Mouse (Mus musculus): ENCODE measurements around the gene Gal3st2b. TPM values are rescaled to one million over a fixed set of nuclear protein-coding genes. Genes with fewer than 3 reads are reported as not detected.
"Not testable (repeated sequence)": the region's sequence is repeated elsewhere in the genome, so short reads cannot be mapped to it uniquely, and the experiment has no call there.

Gal3st2b gene
- not detected for total RNA-seq (2021)
- long read RNA-seq, experiment 1, partial matches to known transcripts: 0 of 2 reads
- long read RNA-seq, experiment 1, other reads (novel, unspliced or antisense): 2 of 2 reads
- long read RNA-seq, experiment 2, partial matches to known transcripts: 0 of 2 reads
- long read RNA-seq, experiment 2, other reads (novel, unspliced or antisense): 2 of 2 reads

DNA sequence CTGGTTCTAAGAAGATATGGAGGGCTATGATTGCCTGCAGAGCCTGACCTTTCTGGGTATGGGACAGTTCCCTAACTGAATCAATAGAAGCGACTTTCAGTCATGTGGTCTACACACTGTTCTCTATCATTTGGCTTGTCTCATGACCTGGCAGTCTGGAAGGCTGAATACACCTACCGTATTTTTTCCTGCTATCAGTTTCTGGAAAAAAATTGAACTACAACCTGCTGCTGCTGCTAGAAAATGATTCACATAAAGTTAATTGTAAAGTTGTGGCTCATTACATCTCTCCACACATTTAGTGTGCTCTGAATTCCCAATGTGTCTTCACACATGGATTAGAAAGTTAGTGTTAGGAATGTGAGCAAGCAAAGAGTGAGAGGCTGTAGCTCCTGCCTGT lies at the start of gene Gal3st2b:
Gene Gal3st2b, plus strand, starts transcription at position 301 of the 400 bp plus-strand sequence.
- DNase-seq (ENCODE audit: low spot score): not testable (repeated sequence)

DNA sequence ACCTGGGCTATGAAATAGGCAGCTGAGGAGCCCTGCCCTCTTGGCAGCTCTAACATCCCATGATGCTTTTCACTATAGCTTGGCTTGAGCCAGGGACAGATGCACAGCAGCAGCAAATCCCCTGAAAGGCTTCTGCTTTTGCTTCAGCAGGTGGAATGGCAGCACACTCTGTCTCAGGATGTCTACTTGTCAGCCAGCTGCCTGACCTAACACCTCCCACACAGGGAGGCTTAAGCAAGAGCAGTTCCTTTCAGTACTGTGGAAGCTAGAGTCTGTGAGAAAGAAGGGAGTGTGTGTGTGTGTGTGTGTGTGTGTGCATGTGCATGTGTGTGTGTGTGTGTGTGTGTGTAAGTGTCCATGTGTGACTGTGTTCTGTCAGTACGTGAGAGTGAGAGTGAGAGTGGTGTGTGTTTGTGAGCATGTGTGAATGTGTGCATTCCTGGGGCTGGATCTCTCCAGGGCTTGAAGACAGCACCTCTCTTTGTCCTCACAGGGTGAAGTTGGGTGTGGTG lies 46.5 kb upstream of the Gal3st2b start:
- not testable (repeated sequence) for DNase-seq (ENCODE audit: low spot score)

DNA sequence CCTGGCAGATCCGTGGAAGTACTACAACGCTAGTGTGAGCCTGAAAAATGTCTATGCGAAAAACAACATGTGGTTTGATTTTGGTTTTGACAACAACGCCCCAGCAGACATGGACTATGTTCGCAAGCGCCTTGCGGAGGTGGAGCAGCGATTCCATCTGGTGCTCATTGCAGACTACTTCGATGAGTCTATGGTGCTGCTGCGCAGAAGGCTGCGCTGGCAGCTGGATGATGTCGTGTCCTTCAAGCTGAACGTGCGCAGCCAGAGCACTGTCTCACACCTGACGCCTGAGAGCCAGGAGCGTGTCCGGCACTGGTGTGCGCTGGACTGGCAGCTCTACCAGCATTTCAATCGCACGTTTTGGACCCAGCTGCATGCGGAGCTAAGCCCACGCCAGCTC lies 43.7 kb upstream of the Gal3st2b start:
- not testable (repeated sequence) for DNase-seq (ENCODE audit: low spot score)

DNA sequence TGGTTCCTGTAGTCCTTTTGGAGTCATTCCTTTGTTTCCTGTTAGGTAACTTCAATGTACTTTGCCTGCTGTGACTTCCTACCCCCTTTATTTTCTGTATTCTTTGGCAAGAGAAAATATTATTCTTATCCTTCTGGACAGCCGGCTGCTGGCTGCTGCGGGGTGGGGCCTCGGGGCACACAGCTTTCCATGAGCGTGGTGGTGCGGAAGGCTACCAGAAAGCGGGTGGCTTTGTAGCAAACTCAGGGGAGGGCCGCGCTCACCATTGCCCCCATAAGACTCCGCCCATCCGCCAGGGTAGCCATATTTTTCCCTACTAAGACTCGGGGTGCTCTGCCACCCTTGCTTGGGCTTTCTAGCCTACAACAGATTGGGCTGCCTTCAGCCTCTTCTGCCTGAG lies 36.3 kb upstream of the Gal3st2b start:
- DNase-seq (ENCODE audit: low spot score): not testable (repeated sequence)

DNA sequence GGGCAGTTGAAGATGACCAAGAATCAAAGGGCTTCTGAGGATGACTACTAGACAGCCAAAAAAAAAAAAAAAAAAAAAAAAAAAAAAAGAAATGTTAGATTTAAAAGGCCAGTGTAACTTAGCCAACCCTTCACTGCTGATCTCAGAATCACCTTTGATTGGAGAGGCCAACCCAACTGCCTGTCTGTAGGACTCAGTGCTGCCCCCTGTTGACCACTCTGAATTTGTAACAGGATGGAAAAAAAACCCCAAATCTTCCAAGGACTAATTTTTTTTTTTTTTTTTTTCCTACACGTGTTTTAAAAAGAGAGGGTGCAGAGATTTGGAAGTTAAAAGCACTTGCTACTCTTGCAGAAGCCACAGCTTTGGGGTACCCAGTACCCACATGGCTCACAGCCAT lies 27.2 kb upstream of the Gal3st2b start:
- not testable (repeated sequence) for DNase-seq (ENCODE audit: low spot score)

DNA sequence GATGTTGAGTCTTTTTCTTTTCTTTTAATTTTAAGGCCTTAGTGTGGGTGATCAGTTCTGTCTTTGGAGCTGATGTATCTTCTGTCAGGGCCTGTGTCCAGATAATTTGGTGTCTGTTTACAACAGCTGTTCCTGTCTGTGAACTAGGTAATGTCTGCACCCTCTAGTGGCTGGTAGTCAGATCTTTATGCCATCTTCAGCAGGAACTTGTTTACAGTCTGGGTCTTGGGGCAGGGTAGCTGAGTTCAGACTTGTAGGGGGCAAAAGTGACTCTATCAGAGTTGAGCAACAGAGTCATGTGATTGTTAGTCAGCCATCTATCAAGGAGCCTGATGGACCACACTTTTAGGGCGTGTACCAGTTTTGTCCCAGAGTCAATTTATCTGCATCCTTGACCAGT lies 20.7 kb upstream of the Gal3st2b start:
- not testable (repeated sequence) for DNase-seq (ENCODE audit: low spot score)

DNA sequence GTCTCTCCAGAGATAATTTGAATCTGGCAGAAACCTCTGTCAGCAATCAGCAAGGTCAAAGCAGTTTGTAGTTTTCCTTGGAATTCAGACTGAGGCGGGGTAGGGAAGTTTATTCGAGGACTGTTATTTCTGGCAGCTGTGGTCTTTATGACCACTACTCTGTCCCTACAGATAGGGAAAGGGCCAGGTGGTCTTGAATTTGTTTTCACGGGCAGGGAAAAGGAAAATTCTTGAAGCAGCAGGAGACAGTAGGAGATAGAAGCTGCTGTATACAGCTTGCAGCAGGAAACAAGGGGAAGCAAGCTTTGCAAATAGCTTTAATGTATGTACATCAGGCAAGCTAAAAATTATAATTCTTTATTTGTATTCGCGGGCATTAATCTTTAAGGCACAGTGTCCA lies 16.8 kb upstream of the Gal3st2b start:
- DNase-seq (ENCODE audit: low spot score): not testable (repeated sequence)

DNA sequence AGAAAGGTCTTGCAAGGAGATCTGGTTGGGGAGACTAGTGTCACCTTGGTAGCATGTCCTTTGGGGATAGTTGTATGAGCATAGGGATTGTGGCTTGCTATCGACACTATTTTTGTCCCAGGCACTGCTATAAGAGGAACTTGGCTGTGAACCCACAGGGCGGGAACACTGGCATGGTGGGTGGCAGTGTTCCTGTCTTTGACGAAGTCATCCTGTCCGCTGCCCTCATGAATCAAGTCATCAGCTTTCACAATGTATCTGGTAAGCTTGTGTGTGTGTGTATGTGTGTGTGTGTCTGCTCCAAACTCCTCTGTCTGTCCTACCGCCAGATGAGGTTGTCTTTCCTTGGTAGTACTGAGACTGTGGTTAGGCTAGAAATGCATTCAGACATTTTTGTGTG lies 11.4 kb upstream of the Gal3st2b start:
- not testable (repeated sequence) for DNase-seq (ENCODE audit: low spot score)

DNA sequence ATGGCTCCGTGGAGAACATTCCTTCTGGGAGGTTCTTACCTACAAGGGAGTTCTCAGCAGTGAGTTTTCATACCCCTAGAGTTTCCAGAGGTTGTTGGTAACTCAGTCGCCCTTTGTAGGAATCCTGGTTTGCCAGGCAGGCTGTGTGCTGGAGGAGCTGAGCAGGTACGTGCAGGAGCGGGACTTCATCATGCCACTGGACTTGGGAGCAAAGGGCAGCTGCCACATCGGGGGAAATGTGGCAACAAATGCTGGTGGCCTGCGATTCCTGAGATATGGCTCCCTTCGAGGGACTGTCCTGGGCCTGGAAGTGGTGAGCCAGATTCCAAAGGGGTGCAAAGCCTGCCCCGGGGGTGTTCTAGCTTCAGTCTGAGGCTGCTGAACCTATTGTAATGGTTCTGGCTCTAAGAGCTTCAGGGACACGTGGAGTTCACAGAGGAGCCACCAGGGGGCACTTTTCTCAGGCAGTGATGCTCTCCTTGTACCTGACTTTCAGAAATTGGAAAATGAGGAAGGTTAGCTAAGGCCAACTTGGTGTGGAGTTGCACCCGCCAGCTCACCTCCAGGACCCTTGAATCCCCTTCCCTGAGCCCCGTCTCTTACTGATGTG lies 9.0 kb upstream of the Gal3st2b start:
- DNase-seq (ENCODE audit: low spot score): not testable (repeated sequence)

DNA sequence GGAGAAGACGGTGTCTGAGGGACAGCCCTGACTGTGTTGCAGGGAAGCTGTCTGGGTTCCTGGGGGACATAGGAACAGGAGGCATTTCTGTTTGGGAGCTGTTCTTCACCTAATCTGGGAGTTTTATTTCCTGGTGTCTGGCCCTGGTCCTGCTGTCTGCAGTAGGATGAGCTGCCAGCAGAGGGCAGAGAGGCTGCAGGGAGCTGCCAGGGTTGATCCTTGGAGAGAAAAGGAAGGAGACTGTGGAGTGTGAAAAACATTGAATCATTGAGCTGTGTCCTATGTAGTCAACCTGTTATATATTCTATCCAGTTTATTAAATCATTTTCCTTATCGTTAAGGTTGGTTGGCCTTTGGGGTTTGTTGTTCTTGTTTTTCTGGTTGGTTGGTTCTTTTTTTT lies 6.2 kb upstream of the Gal3st2b start:
- not testable (repeated sequence) for DNase-seq (ENCODE audit: low spot score)

DNA sequence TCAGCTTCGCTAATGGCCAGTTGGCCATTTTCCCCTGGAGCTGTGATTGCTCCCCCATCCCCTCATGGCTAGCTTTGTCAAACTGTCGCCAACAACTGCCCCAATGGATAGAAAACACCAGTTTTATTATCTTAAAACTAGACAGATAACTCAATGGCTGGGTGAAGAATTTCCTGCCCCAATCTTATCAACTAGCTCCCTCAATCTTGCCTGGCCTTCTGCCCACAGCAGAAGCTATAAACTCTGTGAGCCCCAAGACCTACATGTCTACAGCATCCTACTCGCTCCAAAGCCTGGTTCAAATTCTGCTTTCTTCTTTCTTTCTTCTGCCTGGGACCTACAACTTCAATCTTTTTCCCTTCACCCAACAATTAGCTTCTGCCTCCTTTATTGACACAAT lies 951 bp upstream of the Gal3st2b start:
- DNase-seq (ENCODE audit: low spot score): not testable (repeated sequence)

DNA sequence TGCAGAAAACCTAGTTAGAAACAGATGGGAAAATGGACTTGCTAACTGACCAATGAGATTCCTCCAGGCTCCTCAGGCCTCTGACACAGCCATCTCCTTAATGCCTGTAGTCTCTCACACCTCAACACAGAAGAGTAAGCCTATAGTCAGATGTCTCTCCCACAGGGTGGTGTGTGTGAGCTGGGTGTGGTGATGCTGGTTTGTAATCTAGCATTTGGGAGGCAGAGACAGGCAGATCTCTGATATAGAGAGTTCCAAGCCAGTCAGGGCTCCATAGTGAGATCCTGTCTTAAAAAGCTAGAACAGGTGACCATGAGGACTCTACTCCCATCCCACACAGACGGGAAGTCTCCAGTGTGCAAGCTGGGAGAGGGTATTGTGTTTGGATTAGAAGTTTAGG lies 664 bp downstream of the Gal3st2b start:
- not testable (repeated sequence) for DNase-seq (ENCODE audit: low spot score)

DNA sequence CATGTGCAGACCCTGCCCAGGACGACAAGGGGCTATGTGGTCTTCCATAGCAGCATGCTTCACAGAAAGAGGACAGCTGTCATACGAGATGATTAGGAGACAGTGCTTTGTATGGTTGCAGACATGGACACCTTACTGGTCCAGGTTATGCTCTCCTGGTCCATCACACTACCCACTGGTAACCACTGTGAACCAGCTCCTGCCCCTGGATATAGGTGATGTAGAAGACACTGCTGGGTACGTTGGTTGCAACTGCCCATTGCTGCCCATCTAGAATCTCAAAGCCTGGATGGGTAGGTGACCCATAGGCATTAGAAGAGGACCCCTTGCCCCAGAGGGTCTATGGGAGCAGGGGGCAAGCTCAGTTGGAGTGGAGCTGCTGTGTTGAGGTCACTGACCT lies 1.2 kb downstream of the Gal3st2b start:
- not testable (repeated sequence) for DNase-seq (ENCODE audit: low spot score)

DNA sequence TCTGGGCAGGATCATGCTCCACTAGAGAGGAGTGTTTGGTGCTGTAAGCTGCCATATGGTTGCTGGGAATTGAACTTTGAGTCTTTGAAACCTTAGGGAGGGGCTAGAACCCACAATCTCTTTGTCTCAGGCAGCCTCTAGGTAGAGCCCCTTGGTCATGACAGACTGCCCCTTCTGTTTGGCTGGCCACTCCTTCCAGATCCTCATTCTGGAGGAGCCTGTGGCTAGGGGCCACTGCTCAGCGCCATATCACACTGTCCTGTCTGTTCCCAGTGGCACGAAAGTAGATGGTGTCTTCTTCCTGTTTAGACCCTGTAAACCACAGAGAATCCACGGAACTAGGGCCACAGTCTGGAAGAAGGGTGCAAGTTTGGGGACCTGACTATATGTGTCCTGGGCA lies 4.5 kb downstream of the Gal3st2b start:
- DNase-seq (ENCODE audit: low spot score): not testable (repeated sequence)

DNA sequence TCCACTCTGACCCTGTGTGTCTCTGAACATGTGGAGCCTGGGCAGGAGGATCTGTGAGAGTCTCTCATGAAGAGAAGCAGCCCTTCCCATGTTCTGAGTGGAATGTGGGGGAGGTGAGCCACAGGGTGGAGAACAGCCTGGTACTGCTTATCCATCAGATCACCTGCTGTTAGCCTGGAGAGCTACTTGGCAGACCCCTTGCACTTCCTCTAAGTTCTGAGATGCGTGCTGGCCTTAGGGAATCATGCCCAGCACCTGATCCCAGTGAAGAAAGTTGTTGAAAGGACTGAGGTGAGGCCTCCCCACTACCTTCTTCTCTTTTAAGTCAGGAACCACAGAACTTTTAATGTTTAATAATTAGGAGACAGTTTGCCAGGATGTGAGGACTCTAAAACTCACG lies 5.0 kb downstream of the Gal3st2b start:
- not testable (repeated sequence) for DNase-seq (ENCODE audit: low spot score)

DNA sequence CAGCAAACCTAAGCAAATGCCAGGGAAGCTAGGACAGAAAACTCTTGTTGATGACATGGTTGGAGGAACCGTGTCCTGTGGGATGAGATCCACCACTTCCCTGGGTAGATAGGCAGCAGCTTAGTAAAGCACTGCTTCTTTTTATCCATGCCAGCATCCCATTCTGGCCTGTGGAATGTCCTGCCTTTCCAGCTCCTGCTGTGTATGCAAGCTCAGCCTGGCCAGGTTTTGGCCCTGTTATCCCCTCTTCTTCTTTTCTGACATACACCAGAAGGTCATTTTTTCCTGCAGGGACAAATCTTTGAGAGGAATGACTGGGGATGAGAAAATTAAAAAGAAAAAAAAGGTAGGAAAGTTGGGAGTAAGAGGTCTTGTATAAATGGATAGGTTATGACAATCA lies 17.3 kb downstream of the Gal3st2b start:
- DNase-seq (ENCODE audit: low spot score): not testable (repeated sequence)

DNA sequence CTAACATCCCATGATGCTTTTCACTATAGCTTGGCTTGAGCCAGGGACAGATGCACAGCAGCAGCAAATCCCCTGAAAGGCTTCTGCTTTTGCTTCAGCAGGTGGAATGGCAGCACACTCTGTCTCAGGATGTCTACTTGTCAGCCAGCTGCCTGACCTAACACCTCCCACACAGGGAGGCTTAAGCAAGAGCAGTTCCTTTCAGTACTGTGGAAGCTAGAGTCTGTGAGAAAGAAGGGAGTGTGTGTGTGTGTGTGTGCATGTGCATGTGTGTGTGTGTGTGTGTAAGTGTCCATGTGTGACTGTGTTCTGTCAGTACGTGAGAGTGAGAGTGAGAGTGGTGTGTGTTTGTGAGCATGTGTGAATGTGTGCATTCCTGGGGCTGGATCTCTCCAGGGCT lies 19.7 kb downstream of the Gal3st2b start:
- not testable (repeated sequence) for DNase-seq (ENCODE audit: low spot score)

DNA sequence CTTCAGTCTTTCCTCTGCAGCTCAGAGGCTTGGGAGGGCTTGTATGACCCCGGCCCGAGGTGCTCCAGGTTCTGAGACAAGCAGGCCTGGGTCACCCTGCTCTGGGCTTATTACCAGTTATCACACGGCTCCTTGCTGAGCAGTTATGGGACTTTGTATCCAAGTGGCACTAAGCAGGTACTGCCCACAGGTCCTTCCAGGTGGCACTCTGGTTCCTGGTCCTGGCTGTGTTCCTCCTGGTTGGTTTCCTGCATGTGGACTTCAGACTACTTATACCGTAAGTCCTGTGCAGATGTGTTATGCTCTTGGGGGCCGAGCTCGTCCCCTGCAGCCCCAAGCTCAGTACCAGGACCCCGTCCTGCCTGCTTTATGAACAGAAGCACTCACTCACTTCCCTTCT lies 20.3 kb downstream of the Gal3st2b start:
- not testable (repeated sequence) for DNase-seq (ENCODE audit: low spot score)

DNA sequence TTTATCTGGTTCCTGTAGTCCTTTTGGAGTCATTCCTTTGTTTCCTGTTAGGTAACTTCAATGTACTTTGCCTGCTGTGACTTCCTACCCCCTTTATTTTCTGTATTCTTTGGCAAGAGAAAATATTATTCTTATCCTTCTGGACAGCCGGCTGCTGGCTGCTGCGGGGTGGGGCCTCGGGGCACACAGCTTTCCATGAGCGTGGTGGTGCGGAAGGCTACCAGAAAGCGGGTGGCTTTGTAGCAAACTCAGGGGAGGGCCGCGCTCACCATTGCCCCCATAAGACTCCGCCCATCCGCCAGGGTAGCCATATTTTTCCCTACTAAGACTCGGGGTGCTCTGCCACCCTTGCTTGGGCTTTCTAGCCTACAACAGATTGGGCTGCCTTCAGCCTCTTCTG lies 31.0 kb downstream of the Gal3st2b start:
- not testable (repeated sequence) for DNase-seq (ENCODE audit: low spot score)

DNA sequence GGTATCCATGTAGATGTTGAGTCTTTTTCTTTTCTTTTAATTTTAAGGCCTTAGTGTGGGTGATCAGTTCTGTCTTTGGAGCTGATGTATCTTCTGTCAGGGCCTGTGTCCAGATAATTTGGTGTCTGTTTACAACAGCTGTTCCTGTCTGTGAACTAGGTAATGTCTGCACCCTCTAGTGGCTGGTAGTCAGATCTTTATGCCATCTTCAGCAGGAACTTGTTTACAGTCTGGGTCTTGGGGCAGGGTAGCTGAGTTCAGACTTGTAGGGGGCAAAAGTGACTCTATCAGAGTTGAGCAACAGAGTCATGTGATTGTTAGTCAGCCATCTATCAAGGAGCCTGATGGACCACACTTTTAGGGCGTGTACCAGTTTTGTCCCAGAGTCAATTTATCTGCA lies 48.4 kb downstream of the Gal3st2b start:
- not testable (repeated sequence) for DNase-seq (ENCODE audit: low spot score)

DNA sequence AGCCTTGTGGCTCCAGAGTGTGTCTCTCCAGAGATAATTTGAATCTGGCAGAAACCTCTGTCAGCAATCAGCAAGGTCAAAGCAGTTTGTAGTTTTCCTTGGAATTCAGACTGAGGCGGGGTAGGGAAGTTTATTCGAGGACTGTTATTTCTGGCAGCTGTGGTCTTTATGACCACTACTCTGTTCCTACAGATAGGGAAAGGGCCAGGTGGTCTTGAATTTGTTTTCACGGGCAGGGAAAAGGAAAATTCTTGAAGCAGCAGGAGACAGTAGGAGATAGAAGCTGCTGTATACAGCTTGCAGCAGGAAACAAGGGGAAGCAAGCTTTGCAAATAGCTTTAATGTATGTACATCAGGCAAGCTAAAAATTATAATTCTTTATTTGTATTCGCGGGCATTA lies 52.3 kb downstream of the Gal3st2b start:
- not testable (repeated sequence) for DNase-seq (ENCODE audit: low spot score)

DNA sequence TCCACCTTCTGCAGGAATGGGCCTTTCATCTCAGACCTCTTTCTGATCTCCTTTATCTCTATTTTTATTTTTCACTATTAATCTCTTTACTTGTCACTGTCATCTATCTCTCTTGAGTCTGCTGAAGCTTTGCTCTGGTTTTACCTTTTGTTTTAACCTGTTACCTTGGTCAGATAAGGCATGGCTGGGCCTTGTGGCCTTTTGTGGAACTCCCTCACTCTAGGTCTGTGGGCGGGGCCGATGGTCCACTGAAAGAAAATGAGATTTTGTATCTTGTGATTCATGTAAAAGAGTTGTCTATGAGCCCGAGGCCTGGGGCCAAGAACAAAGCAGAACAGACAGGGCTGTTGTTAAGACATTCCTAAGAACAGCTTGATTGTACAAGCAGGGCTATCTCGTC lies 52.7 kb downstream of the Gal3st2b start:
- not testable (repeated sequence) for DNase-seq (ENCODE audit: low spot score)

DNA sequence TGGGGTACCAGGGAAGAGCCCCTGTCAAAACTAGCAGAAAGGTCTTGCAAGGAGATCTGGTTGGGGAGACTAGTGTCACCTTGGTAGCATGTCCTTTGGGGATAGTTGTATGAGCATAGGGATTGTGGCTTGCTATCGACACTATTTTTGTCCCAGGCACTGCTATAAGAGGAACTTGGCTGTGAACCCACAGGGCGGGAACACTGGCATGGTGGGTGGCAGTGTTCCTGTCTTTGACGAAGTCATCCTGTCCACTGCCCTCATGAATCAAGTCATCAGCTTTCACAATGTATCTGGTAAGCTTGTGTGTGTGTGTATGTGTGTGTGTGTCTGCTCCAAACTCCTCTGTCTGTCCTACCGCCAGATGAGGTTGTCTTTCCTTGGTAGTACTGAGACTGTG lies 57.7 kb downstream of the Gal3st2b start:
- not testable (repeated sequence) for DNase-seq (ENCODE audit: low spot score)

Data from gastrocnemius, adult 18-20 months (tissue).